Mouse (Mus musculus): ENCODE measurements around the gene Loxl3.
A peak's percentile ranks its signal among the peaks of the same experiment; 100 is the strongest.

The Loxl3 gene

GRCm38 (mm10) chr6:83017190-83017589 is 16.8 kb upstream of the Loxl3 start:
- no peak for DNase-seq (ENCODE audit: low spot score in 2 of 2)

- no peak for DNase-seq (ENCODE audit: low spot score in 2 of 2)
These were observed 14.9 kb upstream of the Loxl3 start for GRCm38 (mm10) chr6:83019044-83019443.

GRCm38 (mm10) chr6:83020121-83020520 is 13.9 kb upstream of the Loxl3 start:
- no peak for DNase-seq (ENCODE audit: low spot score in 2 of 2)

GRCm38 (mm10) chr6:83020836-83021593 is 13.0 kb upstream of the Loxl3 start:
- DNase-seq (ENCODE audit: low spot score in 2 of 2) = no peak

- no peak for DNase-seq (ENCODE audit: low spot score in 2 of 2)
These were observed 11.0 kb upstream of the Loxl3 start for GRCm38 (mm10) chr6:83023008-83023407.

GRCm38 (mm10) chr6:83023786-83024185 is 10.2 kb upstream of the Loxl3 start:
- DNase-seq (ENCODE audit: low spot score in 2 of 2) = no peak

- no peak for DNase-seq (ENCODE audit: low spot score in 2 of 2)
These were observed 9.6 kb upstream of the Loxl3 start for GRCm38 (mm10) chr6:83024421-83024820.

- no peak for DNase-seq (ENCODE audit: low spot score in 2 of 2)
These were observed 8.8 kb upstream of the Loxl3 start for GRCm38 (mm10) chr6:83025221-83025620.

- no peak for DNase-seq (ENCODE audit: low spot score in 2 of 2)
These were observed 6.7 kb upstream of the Loxl3 start for GRCm38 (mm10) chr6:83027293-83027692.

GRCm38 (mm10) chr6:83027706-83028105 is 6.3 kb upstream of the Loxl3 start:
- DNase-seq (ENCODE audit: low spot score in 2 of 2) = no peak

GRCm38 (mm10) chr6:83029777-83030176 is 4.2 kb upstream of the Loxl3 start:
- DNase-seq (ENCODE audit: low spot score in 2 of 2) = no peak

- DNase-seq (ENCODE audit: low spot score in 2 of 2) = no peak
These were observed 2.9 kb upstream of the Loxl3 start for GRCm38 (mm10) chr6:83031111-83031510.

- DNase-seq (ENCODE audit: low spot score in 2 of 2) = no peak
These were observed 1.9 kb upstream of the Loxl3 start for GRCm38 (mm10) chr6:83031921-83032590.

GRCm38 (mm10) chr6:83032769-83033191 is 1.2 kb upstream of the Loxl3 start:
- peak in 1 of 2 experiments; percentile 32 for DNase-seq (ENCODE audit: low spot score in 2 of 2)

- no peak for DNase-seq (ENCODE audit: low spot score in 2 of 2)
These were observed 586 bp downstream of the Loxl3 start for GRCm38 (mm10) chr6:83034463-83035055.

GRCm38 (mm10) chr6:83037188-83037587 is 3.2 kb downstream of the Loxl3 start:
- DNase-seq (ENCODE audit: low spot score in 2 of 2) = no peak

GRCm38 (mm10) chr6:83038496-83039012 is 4.6 kb downstream of the Loxl3 start:
- peak; percentile 88 to 90 for DNase-seq (ENCODE audit: low spot score in 2 of 2)

GRCm38 (mm10) chr6:83040601-83041000 is 6.6 kb downstream of the Loxl3 start:
- no peak for DNase-seq (ENCODE audit: low spot score in 2 of 2)

GRCm38 (mm10) chr6:83043561-83043960 is 9.6 kb downstream of the Loxl3 start:
- DNase-seq (ENCODE audit: low spot score in 2 of 2) = no peak

- no peak for DNase-seq (ENCODE audit: low spot score in 2 of 2)
These were observed 10.0 kb downstream of the Loxl3 start for GRCm38 (mm10) chr6:83043993-83044392.

GRCm38 (mm10) chr6:83044742-83045141 is 10.8 kb downstream of the Loxl3 start:
- no peak for DNase-seq (ENCODE audit: low spot score in 2 of 2)

GRCm38 (mm10) chr6:83049367-83049766 is 15.4 kb downstream of the Loxl3 start:
- DNase-seq (ENCODE audit: low spot score in 2 of 2) = no peak
